Mouse (Mus musculus) CD4-positive, CD25-positive, alpha-beta regulatory T cell, adult 2 months (primary cell): ENCODE measurements around the gene Ppm1e.

Experiments
- DNase-seq: peaks from one replicate; pipeline ENCODE4 v3.0.0-alpha.2; 2012; ENCODE audit warnings: low read depth, low spot score

The Ppm1e gene

GRCm38 (mm10) chr11:87250132-87250531 is 108.7 kb downstream of the Ppm1e start:
- no peak for DNase-seq

DNA sequence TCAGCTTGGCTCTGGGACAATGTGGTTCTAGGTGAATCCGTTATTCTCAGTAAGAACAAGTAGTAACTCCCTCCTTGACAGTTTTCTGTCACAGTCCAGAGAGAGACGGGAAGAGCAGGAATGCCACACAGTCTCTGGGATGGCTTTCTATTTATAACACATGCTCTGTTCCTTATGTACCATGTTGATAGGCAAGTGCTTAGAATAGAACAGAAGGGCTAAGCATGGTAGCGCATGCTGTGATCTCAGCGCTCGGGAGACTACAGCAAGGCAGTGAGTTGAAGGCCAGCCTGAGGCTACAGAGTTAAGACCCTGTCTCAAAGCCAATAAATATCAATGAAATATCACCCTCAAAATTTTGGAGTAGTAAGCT is 111.3 kb downstream of the Ppm1e start:
- DNase-seq: no peak

- DNase-seq: no peak
Measured at GRCm38 (mm10) chr11:87246724-87247493, 111.9 kb downstream of the Ppm1e start.

DNA sequence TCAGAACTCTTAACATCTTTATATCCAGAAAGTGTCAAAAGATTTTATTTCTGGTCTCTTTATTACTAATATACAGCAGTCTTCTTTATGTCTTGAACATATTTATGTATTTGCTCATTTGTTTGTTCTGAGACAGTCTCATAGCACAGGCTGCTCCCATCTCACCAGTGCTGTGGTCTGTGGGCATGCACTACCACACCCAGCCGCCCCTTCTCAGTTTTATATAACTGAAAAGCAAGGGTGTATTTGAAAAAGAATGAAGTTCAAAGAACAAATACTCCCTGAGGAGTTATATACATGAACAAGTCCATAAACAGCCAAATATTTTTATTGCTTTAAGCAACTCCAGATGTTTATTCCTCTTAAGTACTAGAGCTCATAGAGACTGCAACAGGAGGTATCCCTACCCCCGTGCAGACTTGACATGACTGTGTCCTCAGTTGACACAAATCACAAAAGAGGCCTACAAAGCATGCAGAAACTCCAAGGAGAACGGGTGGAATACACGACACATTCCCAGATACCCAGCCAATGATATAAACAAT is 112.6 kb downstream of the Ppm1e start:
- no peak for DNase-seq

DNA sequence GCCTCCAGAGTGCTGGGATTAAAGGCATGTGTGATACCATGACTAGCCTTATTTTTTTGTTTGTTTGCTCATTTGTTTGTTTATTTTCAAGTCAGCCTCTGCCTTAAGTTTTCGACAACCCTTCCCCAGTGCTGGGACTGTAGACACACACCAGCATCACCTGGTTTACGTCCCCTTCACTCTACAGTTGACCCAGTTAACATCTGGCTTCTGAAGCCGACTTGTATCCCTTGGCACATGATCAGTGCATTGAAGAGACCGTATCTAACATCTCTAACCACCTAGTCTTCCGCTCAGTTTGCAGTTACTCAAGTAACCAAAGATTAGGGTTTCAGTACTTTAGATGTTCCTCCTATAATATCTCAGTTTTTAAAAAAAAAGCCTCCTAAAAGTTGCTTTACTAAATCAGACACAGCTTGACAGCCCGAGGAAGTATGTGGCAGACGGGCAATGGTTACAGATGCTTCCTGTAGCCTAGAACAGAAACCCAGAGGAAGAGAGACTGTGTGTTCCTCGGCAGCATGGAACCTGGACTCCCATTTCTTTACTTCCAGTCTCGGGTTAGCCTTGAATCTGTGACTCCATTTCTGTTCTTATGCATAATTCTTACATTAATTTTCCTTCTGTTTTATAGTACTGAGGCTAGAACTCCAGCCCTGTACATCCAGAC is 113.5 kb downstream of the Ppm1e start:
- no peak for DNase-seq

DNA sequence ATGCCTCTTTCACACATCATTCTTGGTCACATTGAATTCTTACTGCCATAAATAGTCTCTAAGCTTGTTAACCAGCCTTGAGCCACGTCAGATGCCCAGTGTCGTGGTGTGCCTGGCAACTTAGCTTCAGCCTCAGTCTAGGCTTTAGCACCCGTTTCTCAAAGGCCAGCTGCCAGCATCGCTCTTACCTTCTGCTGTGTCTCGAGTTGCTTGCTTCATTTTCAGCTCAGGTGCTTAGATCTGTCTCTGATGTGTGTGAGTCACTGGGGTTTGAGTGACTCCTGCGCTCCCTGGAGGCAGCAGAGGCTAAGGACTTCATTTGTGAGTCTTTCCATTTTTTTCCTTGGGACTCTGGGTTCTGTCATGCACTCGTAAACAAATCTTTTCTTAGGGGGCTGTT is 117.6 kb downstream of the Ppm1e start:
- peak; percentile 10 for DNase-seq

DNA sequence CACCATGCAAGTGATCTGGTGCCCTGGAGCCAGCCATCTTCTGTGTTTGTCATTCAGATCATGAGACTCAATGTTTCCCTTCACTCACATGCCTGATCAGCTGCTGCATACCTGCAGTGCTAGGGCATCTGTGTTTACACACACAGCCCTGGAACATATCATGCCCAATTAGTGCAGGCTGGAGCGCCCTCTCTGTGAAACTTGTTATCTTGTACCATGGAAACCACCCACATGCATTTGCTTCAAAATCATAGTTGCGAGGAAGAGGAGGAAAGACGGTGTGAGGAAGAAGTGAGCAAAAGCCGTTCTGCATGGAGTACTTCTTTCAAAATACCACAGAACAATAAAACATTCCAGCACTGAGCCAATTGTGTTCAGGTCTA is 118.0 kb downstream of the Ppm1e start:
- no peak for DNase-seq

- peak; percentile 10 for DNase-seq
Measured at GRCm38 (mm10) chr11:87240141-87240832, 118.5 kb downstream of the Ppm1e start.

DNA sequence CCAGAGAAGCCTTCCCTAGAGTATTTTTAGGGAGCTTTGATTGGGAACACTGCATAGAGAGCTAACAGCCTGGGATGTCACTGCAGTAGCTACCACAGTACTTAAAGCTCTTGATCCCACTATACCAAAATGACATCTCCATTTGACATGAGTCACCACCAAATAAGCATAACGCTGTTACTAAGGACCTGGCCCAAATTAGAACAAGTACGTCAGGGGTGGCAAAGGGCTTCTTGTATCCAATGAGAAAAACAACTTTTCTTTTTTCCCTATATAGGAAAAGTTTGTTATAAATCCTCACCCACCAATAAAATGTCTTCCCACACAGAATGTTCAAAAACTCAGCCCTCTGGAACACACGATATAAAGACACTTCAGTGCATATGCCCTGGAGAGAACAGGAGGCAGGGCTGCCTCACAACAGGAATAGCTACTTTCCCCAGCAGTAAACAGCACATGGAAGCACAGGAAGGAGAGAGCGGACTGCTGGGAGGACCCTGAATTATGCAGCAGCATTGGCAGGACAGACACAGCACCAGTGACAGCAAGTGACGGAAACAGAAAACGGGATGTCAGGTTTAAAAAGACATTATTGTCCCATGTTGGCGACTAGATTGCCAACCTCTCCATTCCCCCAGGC is 119.8 kb downstream of the Ppm1e start:
- no peak for DNase-seq

- no peak for DNase-seq
Measured at GRCm38 (mm10) chr11:87235486-87235872, 123.3 kb downstream of the Ppm1e start.

DNA sequence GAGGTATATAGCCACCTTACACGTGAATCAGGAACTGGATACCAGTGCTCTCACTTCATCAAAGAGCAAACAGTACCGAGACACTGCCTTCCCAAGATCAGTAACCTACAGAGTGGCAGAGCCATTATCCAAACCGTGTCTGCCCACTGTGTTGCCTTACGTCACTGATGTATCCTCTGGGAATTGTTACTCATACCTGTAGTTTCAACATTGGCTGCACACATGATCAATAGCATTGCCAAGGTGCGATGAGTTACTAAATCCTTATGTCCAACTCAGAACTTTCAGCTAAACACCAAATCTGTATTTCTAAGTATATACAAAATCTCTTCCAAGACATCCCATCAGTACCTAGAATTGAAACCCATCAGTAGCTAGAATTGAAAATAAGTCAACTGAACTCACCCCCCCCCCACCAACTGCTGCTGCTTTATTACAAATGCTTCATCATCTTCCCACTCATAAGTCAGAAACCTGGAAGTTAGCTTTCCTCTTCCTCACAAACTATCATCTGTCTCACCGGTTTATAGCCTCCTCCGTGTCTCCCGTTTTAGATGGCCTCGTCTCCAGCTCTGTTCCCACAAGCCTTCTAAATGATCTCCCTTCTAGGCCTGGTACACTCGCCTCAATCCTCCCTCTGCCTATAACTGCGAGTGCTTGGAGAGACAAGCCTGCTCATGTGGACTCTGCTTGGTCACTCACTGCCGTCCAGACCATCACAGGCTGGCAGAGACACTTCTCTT is 123.9 kb downstream of the Ppm1e start:
- DNase-seq: no peak

GRCm38 (mm10) chr11:87233377-87233776 is 125.4 kb downstream of the Ppm1e start:
- no peak for DNase-seq

DNA sequence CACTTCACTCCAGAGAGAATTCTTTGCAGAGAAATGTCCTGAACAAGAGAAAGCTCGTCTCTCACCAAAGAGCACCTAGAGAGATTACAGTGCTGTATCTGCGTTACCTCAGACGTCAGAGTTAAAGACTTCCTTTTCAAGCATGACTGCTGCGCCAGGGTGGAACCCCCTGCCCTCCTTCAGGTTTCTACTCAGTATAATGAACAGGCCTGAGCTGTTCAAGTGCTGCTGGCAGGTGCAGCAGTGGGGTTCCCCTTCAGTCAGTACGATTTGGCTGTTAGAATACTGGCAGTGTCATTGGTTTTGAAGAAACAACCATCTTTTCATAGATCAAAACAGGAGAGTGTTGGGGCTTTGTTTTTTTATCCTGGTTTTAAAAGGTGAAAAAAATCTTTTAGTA is 131.8 kb downstream of the Ppm1e start:
- DNase-seq: no peak

DNA sequence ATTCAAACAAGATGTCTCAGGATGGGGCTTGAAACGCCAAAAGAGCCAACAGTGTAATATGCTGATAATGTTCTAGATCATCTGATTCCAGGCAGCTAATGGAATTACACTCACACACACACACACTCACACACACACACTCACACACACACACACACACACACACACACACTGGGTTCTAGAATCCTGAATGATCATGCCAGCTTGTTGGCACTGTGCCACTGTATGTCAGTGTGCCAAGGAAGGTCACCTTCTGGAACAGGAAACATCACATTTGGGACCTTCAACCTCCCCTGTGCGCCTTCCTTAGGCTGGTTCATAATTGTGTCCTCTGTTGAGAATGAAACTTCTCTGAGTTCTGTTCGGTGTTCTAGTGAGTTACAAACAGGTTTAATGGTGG is 136.1 kb downstream of the Ppm1e start:
- no peak for DNase-seq

- peak; percentile 6 for DNase-seq
Measured at GRCm38 (mm10) chr11:87212313-87212712, 146.5 kb downstream of the Ppm1e start.
